Mouse (Mus musculus) hindbrain, embryonic 14.5 days (tissue): ENCODE measurements around the gene Nr1i3. TPM values are rescaled to one million over a fixed set of nuclear protein-coding genes. Genes with fewer than 3 reads are reported as not detected.

ENCODE experiments used
- ATAC-seq: fragments of 200-750 bp; cut with Nextera tagmentation; 2 replicates; pipeline ENCODE4 v1.8.0; 2017; ENCODE audit warnings: moderate number of reproducible peaks, mild to moderate bottlenecking, moderate TSS enrichment, moderate library complexity; ENCODE audit not compliant: low FRiP score
- DNase-seq: peaks from one replicate; pipeline ENCODE4 v3.0.0-alpha.2; 2015; ENCODE audit warnings: low spot score
- H3K27ac ChIP-seq: fragments of 300-500 bp; sonication (generic); 2 replicates; pipeline ENCODE4 v1.5.1; 2014; ENCODE audit warnings: mild to moderate bottlenecking, moderate library complexity
- H3K27me3 ChIP-seq: fragments of 300-500 bp; sonication (generic); 2 replicates; pipeline ENCODE4 v1.6.1; 2014; ENCODE audit warnings: mild to moderate bottlenecking, low read length, mixed read lengths; ENCODE audit not compliant: control insufficient read depth, insufficient read depth
- H3K36me3 ChIP-seq: fragments of 300-500 bp; sonication (generic); replicated peaks from 2 replicates; pipeline ENCODE4 v1.6.1; 2014; ENCODE audit not compliant: control insufficient read depth, insufficient read depth
- H3K4me1 ChIP-seq: fragments of 300-500 bp; sonication (generic); replicated peaks from 2 replicates; pipeline ENCODE4 v1.6.1; 2014; ENCODE audit warnings: antibody characterized with exemption, low read length, mixed read lengths; ENCODE audit not compliant: control insufficient read depth, insufficient read depth
- H3K4me2 ChIP-seq: fragments of 300-500 bp; sonication (generic); replicated peaks from 2 replicates; pipeline ENCODE4 v1.6.1; 2014; ENCODE audit warnings: mild to moderate bottlenecking, moderate library complexity
- H3K4me3 ChIP-seq: fragments of 300-500 bp; sonication (generic); replicated peaks from 2 replicates; pipeline ENCODE4 v1.5.1; 2014; ENCODE audit warnings: mild to moderate bottlenecking, low read length
- H3K9ac ChIP-seq: fragments of 300-500 bp; sonication (generic); 2 replicates; pipeline ENCODE4 v1.6.1; 2014
- H3K9me3 ChIP-seq: fragments of 300-500 bp; sonication (generic); 2 replicates; pipeline ENCODE4 v1.6.1; 2016; ENCODE audit warnings: low read length; ENCODE audit not compliant: control insufficient read depth
- WGBS: fragments of 180-500 bp; shearing (Covaris S2); extraction: QIAGEN DNeasy Blood & Tissue Kit; methylation state at CpG from one replicate; pipeline ENCODE4 v1.1.7; 2014; 5-methylcytosine and 5-hydroxymethylcytosine counted together
- polyA plus RNA-seq: library from polyadenylated mRNA; unstranded; fragments of >200 nt; fragmentation: Nextera tagmentation; extraction: Ambion mirVana; gene quantifications from 2 replicates; pipeline ENCODE4 v1.2.1, GENCODE M21; 2014

The Nr1i3 gene
- polyA plus RNA-seq, 1 experiment from 2014 or later: 0.21 TPM

DNA sequence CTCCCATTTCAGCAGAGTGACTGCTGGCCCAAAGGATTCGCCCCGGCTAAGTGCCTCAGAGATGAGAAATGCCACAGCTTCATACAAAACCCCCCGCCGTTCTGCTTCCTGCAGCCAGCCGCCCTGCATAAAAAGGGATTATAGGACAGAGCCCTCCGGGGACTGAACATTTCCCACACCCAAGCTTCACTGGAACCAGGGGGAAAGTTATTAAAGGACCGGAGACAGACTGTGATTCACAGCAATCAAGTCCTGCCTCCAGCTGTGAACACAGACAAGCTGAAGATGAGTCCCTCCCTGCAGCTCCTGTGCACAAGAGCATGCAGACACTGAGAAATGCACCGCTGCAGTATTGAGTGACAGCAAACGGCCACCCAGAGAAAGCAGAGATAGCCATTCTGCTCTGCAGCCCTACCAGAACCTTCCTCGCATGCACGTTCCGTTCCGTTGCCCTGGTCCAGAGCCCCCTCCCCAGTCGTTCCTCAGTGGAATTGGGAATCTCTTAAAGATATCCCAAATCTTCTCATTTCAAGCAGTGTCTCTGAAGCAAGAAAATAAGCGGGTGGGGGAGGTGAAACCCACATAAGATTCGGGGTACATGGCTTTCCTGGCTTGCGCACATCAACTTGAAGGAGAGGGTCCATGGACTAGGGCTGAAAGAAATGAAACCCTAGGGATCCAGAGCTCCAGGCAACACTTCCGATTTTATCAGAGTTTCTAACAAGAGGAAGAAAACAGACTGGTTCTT is 20.5 kb upstream of the Nr1i3 start:
- Histone ChIP-seq H3K36me3 (no peaks in the 10 kb centered on the region), H3K4me2 (peak overlapping the region; percentile 98), H3K27me3 (peaks cover 36% of the 10 kb centered on the region), H3K27ac (0 out of 2 replicates have a peak overlapping the region, but pooled peaks have one; percentile 55), H3K9me3 (no peaks in the 10 kb centered on the region), H3K4me1 (peaks cover 39% of the 10 kb centered on the region), H3K9ac (peak overlapping the region; percentile 18), H3K4me3 (peak overlapping the region; percentile 16)
- ATAC-seq (peak; percentile 46; the same call in 1 of the 2 replicates), DNase-seq (no peak)
- 4% methylated on average over 18 of the region's 18 CpGs for WGBS

DNA sequence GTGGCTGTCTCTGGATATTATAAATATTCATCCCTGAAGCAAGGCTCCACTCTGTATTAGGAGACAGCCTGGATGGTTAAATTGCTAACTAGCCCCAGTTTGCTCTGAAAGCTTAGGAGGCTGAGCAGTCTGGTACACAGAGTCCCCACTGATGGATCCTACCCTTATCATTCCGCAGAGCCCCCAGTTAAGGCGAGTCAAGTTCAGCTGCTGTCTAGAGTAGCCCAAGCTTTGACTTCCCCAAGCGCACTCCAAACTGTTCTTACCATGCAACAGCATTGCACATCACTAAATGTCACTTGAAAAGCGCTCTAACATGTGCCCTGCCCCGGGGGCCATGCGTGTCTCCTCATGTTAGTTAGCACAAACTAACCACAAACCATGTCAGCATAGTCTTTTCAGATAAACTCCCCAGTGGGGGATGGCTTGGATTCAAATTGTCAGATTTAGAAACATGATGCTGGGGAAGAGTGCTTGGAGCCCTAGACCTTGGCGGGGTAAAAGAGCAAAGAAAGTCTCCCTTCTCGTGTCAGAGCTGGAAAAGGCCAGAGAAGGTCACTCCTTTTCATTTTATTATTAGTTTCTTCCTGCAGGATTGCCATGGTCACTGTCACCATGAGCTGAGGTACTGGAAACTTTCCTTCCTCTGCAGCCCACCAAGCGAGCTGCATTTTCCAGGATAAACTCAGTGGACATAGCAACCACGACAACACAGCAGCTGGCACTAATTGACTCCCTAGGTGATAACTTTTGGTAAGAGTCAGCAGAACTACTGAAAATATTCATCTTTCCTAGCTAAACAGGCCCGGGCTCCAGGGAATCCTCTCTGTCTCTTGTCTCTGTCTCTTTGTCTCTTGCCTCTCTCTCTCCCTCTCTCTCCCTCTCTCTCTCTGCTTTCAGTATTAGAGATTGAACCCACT is 19.6 kb upstream of the Nr1i3 start:
- Histone ChIP-seq H3K27me3 (peaks cover 36% of the 10 kb centered on the region), H3K4me3 (peak overlapping the region; percentile 16), H3K4me1 (peaks cover 30% of the 10 kb centered on the region), H3K4me2 (peak overlapping the region; percentile 98), H3K9ac (0 out of 2 replicates have a peak overlapping the region, but pooled peaks have one; percentile 18), H3K27ac (0 out of 2 replicates have a peak overlapping the region, but pooled peaks have one; percentile 55), H3K9me3 (no peaks in the 10 kb centered on the region), H3K36me3 (no peaks in the 10 kb centered on the region)
- DNase-seq (no peak), ATAC-seq (no peak)
- WGBS: 29% methylated on average over 11 of the region's 11 CpGs

DNA sequence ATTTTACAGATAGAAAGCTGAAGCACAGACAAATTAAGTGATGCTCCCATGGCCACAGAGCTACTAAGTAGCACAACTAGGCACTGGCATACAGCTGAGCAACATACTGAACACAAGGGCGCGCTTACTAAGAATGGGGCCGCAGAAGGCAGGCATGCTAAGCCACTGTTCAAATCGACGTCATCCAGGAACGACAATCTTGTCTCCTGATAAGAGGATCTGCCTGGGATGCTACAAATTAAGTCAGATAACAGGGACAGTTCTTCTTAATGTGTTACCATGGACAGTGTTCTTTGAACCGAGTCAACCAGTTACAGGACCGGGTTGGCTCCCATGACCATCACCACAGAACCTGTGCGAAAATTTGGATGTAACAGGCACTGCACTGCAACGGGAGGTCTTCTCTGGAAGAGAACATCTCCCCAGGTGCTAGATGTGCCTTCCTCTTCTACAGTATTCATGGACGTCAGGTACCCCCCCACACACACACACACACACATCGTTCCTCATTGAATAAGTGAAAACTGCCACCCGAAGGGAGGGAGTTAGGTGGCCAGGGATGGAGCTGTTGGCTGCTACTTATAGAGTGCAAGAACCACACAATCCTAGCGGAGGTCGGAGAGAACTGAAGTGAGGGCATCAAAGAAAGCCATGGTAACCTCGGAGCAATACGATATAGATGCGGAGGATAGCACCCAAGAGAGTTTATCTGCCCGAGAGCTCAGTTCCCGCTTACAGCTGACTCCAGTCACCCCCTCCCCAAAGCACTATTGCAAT is 18.5 kb upstream of the Nr1i3 start:
- Histone ChIP-seq H3K4me2 (peak overlapping the region; percentile 98), H3K27me3 (peaks cover 36% of the 10 kb centered on the region), H3K27ac (no peak overlapping the region), H3K4me3 (peak overlapping the region; percentile 61), H3K9ac (peak overlapping the region; percentile 66), H3K36me3 (no peaks in the 10 kb centered on the region), H3K4me1 (peaks cover 23% of the 10 kb centered on the region), H3K9me3 (no peaks in the 10 kb centered on the region)
- ATAC-seq: peak; percentile 10; the same call in 1 of the 2 replicates
- WGBS: 6% methylated on average over 20 of the region's 20 CpGs
- no peak for DNase-seq

DNA sequence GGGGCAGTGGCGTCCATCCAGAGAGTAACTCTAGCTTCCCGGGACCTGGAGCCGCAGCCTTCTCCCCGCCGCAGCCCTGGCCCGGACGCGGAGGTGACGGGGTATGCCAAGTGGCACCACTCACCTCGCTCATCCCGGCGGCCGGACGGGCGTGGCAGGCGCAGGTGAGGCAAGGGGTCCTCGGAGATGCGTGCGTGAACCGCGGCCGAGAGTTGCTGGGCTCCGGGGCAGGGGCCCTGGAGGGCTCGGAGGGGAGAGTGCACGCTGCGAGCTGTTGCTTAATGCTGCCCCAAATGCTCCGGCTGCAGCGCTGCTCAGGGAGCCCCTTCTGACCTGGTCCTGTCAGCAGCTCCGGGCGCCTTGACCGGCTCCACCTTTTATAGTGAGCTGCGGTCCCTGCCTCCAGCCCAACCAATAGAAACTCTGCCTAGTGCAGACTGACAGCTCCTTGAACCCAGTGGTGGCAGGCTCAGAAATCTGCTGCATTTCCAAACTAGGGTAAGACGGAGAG is 17.8 kb upstream of the Nr1i3 start, which contains the start of gene Pcp4l1:
Gene Pcp4l1 (minus strand): TSS at position 382 of the 511 bp plus-strand sequence.
- H3K4me3 ChIP-seq: peak within 1 kb of the TSS; percentile 61
- peaks cover 36% of the 10 kb centered on the region for H3K27me3 ChIP-seq
- H3K36me3 ChIP-seq: no peaks in the 10 kb centered on the region
- H3K9ac ChIP-seq: peak within 1 kb of the TSS; percentile 66
- H3K9me3 ChIP-seq: no peaks in the 10 kb centered on the region
- H3K4me1 ChIP-seq: peaks cover 23% of the 10 kb centered on the region
- ATAC-seq (peak; percentile 80), DNase-seq (peak; percentile 61)
- WGBS: under 1% methylated on average over 33 of the region's 33 CpGs
- H3K4me2 ChIP-seq: peak within 1 kb of the TSS; percentile 98
- H3K27ac ChIP-seq: no peak within 1 kb of the TSS

DNA sequence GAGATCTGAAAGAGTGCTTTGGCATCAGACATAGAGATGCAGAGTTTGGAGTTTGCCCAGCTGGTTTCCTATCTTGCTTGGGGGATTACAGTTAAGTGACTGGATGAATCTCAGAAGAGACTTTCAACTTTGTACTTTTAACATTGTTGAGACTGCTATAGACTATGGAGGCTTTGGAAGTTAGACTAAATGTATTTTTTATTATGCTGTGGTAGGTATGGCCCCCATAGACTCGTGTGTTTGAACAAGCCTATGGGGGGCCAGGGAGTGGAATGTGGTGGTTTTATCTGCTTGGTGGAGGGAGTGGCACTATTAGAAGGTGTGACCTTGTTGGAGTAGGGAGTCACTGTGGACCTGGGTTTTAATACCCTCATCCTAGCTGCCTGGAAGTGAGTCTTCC is 14.2 kb upstream of the Nr1i3 start:
- H3K9me3 ChIP-seq: no peaks in the 10 kb centered on the region
- WGBS: 68% methylated on average over 1 of the region's 1 CpGs
- ATAC-seq: no peak
- H3K4me3 ChIP-seq: no peak overlapping the region
- H3K4me2 ChIP-seq: no peak overlapping the region
- peaks cover 22% of the 10 kb centered on the region for H3K27me3 ChIP-seq
- no peak overlapping the region for H3K9ac ChIP-seq
- DNase-seq: no peak
- peaks cover 11% of the 10 kb centered on the region for H3K4me1 ChIP-seq
- H3K36me3 ChIP-seq: no peaks in the 10 kb centered on the region
- H3K27ac ChIP-seq: no peak overlapping the region

DNA sequence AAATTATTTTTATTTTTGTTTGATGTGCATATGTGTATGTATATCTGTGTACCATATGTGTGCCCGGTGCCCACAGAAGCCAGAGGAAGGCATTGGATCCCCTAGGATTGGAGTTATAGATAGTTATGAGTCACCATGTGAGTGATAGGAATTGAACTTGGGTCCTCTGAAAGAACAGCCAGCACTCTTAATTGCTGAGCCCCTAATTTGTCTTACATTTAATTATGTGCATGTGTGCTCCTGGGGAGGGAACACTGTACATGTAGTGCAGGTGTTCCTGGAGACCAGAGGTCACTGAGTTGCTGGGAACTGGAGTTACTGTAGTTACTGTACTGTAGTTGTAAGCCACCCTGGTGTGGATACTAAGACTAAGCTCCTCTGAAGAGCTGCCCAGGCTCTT is 13.0 kb upstream of the Nr1i3 start:
- peaks cover 18% of the 10 kb centered on the region for H3K27me3 ChIP-seq
- H3K36me3 ChIP-seq: no peaks in the 10 kb centered on the region
- no peak overlapping the region for H3K4me2 ChIP-seq
- H3K9ac ChIP-seq: no peak overlapping the region
- WGBS: 100% methylated on average over 1 of the region's 1 CpGs
- DNase-seq (no peak), ATAC-seq (no peak)
- H3K4me3 ChIP-seq: no peak overlapping the region
- H3K9me3 ChIP-seq: no peaks in the 10 kb centered on the region
- no peak overlapping the region for H3K27ac ChIP-seq
- H3K4me1 ChIP-seq: peaks cover 7% of the 10 kb centered on the region; the same call in 1 of the 2 replicates

DNA sequence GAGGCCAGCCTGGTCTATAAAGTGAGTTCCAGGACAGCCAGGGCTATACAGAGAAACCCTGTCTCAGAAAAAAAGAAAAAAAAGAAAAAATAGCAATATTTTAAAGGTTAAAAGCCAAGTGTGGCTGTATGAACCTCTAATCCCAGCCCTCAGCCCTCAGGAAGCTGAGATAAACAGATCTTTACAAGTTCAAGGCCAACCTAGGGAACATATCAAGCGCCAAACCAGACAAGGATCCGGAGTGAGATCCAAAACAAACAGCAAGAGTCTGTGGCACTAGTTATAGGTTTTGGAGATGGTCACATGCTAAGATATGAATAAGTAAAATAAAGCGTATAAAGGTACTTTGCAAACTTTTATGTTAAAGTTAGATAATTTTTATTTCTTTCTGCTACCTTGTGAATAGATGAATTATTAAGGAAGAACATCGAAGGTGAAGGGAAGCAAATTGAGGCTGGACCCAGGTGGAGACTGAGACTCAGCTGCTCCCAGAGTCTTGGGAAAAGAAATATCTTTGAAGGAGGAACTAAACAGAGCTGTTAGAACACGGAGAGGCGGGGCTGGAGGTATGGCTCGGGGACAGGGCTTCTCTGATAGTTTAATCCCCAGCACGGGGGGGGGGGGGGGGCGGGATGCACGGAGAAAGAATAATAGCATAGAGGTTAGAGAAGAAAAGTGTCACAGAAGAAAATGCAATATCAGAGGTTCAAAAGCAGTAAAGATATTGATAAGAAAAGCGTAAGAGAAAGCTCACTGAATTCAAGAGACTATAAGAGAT is 10.1 kb upstream of the Nr1i3 start:
- WGBS: 60% methylated on average over 10 of the region's 11 CpGs

DNA sequence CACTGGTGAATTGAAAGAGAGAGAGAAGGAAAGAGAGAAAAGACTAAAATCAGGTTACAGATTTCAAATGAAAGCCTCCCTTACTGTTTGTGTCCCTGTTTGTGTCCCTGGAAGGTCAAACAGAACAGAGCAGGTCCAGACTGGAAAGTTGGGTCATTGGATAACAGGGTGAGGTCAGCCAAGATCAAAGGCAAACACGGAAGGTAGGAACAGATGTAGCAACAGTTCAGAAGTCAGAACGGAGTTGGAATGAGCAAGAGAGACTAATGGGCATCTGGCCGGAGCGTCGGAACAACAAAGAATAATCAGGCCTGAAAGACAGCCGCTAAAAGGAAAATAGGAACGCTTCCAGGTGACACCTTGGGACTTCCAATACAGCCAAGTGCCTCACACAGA is 9.5 kb upstream of the Nr1i3 start:
- Histone ChIP-seq H3K36me3 (no peaks in the 10 kb centered on the region), H3K4me1 (no peaks in the 10 kb centered on the region), H3K9ac (no peak overlapping the region), H3K27me3 (no peaks in the 10 kb centered on the region), H3K27ac (no peak overlapping the region), H3K4me2 (no peak overlapping the region), H3K9me3 (no peaks in the 10 kb centered on the region), H3K4me3 (no peak overlapping the region)
- no peak for ATAC-seq
- DNase-seq: no peak
- WGBS: 65% methylated on average over 7 of the region's 7 CpGs

More for the DNA sequence above, 10.1 kb upstream of the Nr1i3 start:
- Histone ChIP-seq H3K9me3 (no peaks in the 10 kb centered on the region), H3K27ac (no peak overlapping the region), H3K9ac (no peak overlapping the region), H3K4me3 (no peak overlapping the region), H3K4me1 (no peaks in the 10 kb centered on the region), H3K4me2 (no peak overlapping the region), H3K27me3 (no peaks in the 10 kb centered on the region), H3K36me3 (no peaks in the 10 kb centered on the region)
- no peak for DNase-seq
- ATAC-seq: no peak
